Mouse (Mus musculus) layer of hippocampus, adult 11-12 months (tissue): ENCODE measurements at regions not wholly inside any gene's neighbourhood (a gene's known extent, or its start where the extent isn't known, plus 50 kb on each side); places are given as distances from the start of the nearest gene placed in this dataset.
"Not testable (repeated sequence)": the region's sequence is repeated elsewhere in the genome, so short reads cannot be mapped to it uniquely, and the experiment has no call there.

ENCODE experiments used
- DNase-seq: peaks from one replicate; pipeline ENCODE4 v3.0.0; 2022; ENCODE audit warnings: low spot score

DNA sequence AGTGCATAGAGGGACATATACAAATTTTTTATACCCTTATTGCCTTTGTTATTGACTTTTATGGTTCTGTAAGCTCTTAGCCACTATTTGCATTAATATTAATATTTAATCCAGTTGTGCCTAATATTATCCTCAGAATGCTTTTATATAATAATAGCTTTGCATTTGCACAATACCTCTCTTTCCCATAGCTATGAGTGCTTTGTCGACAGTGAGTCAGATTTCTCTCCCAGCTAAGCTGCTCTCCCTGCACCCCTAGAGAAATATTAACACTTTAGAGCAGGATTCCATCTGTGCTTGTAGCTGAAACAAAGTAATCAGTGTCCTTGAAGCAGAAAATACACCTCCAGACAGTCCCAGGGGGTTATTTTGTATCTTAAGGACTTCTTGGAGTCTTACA is 288.6 kb upstream of the Arglu1 start:
- no peak for DNase-seq

DNA sequence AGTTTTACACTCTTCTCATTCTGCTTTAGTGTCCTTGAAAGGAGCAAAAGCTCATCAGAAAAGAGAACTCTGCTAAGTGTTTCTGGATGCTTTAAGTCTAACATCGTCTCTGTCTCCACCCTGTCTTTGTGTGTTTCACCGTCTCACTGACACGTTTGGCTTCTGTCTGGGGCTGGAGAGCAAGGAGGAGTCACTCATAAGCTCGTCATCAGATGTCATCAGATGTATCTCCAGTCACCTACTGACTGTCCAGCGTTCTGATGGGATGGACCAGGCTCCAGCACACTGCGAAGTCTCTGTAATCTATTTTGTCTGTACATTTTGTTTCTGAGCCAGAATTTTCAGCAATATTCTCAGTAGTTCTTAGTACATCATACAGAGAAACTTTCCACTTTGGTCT is 283.4 kb upstream of the Arglu1 start:
- no peak for DNase-seq

DNA sequence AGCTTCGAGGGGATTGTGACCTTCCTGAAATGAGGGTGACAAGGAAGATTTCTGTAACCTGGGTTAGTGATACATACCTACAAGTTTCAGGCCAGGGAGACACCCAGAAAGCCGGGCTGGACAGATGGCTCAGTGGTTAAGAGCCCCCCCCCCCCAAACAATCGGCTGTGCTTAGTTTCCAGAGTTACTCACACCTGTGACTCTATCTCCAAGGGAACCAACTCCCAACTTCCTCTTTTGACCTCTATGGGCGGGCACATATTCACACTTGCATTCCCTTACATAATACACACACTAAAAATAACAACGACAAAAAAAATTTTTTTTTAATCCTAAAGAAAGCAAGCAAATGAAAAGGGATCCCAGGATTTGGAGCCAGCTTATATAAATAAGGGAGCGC is 283.0 kb upstream of the Arglu1 start:
- DNase-seq = no peak

DNA sequence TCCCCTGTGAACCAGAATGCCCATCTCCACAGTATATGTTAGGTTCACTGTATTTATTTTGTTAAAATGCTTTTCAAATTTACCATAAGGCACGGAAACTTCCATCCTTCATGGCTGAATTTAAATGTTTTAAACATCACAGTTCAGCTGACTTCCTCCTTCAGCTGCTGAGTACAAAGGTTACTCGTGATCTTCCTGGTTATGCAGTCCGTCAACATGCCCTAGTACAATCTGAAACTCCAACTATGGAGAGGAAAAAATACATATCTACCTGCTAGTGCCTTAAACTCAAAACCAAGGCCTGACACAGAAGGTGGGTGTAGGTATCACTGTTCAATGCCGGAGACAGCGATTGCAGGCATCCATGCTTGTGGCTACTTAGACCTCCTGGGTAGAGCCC is 280.5 kb upstream of the Arglu1 start:
- DNase-seq = no peak

DNA sequence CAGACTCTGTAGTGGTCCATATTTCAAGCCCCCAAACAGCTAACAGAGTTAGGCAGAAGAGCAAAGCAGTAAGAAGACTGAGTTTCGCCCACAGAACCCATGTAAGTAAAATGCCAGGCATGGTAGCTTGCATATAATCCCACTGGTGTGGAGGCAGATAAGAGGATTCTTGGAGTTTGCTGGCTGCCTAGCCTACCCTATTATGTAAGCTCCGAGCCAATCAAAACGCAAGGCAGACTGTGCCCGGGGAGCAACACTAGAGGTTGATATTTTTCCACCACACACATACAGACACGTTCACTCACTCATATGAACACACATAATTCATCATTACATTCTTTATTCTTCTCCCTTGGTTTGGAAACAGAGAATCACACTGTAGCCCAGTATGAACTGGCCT is 280.0 kb upstream of the Arglu1 start:
- no peak for DNase-seq

DNA sequence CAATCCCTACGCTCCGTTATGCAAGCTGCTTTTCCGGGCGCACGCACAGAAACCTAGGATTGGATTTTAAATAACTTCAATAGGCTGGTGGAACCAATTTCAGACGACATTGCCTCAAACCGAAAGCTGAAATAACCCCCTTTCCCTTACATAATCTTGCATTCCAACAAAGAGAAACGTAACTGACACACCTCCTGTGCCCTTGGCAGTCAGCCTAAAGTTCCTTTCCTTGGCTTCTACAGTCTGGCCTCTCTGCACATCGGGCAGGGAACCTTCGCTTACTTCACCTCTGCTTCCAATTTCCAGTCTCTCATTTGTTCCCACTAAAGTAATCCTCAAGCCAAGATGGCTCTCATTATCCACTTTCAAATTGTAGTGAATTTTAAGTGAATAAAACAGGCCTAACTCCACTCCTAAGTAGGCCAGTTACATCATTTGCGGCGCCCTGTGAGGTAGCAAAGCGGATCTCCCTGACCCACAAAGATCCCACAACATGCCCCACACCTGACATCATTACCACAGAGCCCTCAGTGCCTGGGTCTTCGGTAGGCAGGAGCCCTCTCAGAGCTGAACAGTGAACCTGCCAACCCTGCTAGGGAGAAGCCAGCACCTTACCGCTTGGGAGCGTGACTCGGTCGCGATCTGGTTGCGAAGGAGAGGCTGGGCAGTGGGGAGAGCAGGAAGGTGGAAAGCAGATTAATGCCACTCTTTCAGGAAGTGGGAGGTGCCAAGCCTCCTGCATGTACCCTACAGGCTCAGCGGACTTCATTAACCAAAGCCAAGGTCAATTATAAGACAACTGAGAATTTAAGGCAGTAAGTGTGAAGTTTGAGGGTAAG is 279.0 kb upstream of the Arglu1 start:
- DNase-seq = no peak

DNA sequence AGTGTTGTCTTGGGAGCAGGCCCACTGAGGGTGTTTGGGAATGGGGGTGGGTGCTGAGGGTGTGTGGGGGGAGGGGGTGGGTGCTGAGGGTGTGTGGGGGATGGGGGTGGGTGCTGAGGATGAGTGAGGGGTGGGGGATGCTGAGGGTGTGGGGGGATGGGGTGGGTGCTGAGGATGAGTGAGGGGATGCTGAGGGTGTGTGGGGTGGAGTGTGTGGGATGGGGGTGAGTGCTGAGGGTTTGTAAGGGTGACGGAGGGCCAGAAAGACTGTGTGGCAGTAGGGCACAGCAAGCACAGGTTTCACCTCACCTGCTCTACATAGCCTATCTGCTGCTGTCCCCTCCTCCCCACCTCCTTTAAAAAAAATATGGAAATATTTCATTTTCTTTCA is 276.3 kb upstream of the Arglu1 start:
- DNase-seq = no peak

DNA sequence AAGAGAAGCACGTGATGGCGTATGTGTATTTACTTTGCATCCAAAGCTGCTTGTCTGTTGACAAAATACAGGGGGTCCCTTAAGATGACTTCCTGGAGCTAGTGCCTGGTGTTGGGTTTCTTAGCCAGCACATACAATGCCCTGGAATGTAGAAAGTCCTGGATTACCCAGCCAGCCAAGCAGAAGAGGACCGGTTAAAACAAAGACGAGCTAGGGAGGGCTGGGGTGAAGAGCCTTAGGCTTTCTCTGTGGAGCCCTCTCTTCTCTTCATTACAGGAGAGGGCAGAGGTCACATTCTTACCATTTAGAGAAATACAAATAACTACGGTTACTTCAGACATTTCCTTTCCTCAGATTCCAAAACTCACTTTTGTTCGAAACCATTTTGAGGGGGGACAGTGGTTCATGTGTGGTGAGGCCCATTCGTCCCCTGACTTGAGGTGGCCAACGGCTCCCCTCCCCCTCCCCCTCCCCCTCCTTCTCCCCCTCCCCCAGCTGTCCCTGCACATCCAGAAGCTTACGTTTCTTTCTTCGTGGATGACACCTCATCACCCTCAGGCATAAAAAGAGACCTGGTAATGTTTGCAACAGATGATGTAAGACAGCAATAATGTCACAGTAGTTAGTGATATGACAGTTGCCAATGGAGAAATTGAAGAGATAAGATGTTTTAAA is 275.8 kb upstream of the Arglu1 start:
- DNase-seq = no peak

DNA sequence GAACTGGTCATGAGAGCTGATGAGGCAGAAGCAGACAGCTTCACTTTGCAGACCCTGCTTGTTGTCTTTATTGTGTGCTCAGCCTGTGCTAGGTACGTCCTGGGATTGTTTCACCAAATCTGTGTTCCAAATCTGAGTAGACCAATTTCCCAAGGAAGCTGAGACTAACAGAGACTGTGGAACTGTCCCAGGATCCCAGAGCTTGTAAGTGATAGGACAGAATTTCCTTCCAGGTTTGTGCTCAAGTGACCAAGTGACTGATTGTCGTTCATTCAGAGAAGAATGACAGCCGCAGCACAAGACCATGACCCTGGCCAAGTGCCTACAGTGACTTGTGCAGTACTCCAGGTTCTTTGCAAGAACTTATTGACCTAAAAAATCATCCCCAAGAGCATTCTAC is 269.9 kb upstream of the Arglu1 start:
- no peak for DNase-seq

DNA sequence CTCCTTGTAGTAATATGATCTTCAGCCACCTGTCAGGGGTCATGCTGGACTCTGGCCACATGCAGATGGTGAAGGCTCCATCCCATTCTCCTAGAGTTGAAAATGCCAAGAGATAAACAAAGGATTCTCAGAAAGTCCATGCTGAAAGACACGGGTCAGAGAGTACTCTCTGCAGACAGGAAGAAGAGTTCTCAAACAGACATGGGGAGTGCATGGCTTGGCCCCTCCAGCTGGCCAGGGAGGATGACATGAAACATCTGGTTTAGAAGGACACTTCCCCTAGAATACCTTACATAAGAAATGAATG is 269.4 kb upstream of the Arglu1 start:
- DNase-seq = no peak

DNA sequence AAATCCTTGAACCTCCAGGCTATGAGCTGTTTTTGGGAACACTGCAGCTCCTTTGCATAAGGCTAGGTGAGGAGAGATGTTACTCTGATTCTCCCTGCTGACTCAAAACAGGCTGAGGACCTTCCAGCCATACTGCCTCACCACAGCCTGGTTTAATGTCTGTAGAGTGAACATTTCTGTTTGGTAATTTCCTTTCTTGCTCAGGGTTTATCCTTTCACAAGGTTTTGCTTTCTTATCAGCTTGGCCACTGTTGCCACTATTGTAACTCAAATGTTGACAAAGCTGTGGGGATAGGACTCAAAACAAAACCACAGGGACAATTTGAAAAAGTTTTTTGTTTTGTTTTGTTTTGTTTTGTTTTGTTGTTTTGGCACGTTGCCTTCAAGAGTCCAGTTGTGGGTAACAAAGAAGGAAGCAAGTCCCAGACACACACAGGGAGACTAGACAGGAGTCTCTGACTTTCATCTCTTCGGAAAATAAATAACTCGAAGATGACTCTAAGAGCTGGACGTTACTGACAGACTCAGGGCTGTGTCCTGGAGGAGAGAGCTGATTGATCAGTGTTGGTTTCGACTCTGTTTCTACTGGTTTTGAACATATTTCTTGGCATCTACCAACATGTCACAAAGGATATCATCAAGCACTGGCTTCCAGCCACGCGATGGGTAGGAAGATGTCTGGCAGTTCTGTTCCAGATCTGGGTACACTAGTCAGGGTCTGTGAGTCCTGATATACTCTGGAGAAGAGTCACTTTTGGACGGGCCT is 268.9 kb upstream of the Arglu1 start:
- DNase-seq = no peak

DNA sequence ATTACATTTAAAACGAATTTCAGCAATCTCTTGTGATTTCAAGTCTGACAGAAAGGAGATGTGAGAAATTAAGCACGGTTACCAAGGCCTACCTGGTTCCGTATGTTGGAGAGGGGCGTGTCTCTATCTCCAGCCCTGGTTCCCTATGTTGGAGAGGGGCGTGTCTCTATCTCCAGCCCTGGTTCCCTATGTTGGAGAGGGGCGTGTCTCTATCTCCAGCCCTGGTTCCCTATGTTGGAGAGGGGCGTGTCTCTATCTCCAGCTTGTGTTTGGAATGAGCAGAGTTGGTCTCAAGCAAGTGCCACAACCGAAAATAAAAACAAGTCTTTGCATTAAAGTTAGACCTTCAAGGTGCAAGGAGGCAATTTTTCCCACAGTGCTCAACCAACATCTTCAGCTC is 267.8 kb upstream of the Arglu1 start:
- not testable (repeated sequence) for DNase-seq

DNA sequence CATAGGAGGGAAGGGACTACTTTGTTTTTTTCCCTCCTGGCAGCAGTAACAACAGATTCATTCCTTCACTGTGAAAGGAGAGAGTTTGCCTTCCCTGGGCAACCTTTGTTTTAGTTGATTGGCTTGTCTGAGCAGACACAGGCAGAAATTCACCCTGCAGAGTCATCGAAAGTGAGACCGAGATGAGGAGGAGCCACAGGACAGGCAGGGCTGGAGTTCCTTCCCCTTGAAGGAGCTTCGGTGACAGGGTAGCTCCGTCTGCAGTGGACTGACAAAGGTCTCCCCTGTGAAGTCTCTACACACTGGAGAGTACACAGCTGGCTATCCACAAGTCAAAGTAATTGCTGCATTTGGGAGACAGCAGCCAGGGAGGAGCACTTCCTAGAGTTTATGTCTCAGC is 261.9 kb upstream of the Arglu1 start:
- no peak for DNase-seq

DNA sequence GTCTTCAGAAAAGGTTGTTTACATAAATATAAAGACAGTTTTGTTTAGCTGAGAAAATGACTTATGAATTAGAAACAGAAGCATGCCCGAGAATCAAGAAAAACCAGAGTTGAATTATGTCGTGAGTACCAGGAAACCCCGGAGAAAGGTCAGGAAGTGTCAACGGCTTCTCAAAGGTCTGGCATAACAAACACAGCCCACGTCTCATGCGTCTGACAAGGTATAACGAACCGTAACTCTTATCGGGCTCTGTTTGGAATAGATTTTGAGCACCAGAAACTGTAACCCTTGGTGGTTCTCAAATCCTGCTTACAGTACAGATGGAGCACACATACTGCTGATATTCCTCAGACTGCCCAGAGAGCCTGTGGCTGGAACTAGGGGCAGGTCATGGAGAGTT is 260.9 kb upstream of the Arglu1 start:
- DNase-seq = no peak

DNA sequence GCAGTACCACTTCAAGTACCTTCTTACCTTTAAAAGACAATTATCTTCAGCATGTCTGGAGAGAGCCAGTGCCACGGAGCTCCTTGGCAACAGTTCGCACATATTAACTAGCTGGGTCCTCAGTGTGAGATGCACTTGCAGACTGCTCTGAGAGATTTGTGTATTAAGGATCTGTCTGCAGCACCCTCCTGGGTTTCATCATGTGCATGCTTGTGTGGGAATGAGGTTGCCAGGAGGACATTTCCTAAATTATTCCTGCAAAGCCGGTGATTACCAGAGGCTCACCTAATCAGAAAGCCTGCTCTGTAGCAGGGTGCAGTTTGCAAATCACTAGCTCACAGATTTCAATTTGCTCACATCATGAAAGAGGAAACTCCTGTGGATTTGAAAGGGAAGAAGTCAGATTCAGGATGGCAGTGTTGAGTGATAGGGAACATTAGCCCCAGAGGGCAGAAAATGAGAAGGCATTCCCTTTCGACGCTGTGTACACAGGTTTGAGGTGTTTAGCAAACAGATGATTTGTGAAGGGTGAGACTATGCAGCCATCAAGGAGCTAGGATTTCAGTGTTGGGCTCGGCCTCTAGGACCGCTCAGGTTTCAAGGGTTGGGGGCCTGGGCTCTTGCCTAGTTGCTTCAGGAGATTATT is 257.3 kb upstream of the Arglu1 start:
- DNase-seq = no peak

DNA sequence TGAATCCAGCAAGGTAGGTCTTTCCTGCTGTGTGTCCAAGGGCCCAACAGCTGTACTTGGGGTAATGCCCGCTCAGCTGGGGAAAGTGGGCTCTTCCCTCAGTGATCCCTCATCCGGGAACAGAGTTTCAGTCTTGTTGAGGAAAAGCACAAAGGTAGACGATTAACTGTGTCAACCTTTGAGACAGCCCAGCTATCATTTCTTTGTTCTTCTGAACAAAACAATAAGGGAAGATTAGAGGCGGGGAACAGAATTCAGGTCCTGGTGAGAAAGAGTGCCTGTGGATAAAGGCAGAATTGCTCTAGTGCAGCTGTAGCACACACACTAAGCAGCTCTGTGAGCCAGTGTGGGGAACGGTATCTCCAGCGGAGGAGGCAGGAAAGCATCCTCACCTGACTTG is 252.7 kb upstream of the Arglu1 start:
- DNase-seq = no peak

DNA sequence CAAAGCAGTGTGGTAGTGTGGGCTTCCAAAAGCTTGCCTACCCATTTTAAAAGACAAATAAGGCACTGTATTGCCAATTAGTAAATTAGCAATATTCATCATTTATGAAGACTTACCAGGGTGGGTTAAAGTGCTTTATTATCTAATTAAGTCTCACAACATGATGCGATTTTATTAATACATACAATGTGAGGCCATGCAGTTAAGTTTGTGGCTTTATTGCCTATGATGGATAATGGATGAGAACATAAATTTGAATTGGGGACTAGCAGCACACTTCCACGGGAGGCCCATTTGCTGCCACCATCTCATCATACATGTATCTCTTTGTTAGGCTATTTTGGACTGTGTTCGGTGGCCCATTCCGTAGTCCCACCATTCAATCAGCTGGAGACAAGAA is 250.6 kb upstream of the Arglu1 start:
- no peak for DNase-seq

DNA sequence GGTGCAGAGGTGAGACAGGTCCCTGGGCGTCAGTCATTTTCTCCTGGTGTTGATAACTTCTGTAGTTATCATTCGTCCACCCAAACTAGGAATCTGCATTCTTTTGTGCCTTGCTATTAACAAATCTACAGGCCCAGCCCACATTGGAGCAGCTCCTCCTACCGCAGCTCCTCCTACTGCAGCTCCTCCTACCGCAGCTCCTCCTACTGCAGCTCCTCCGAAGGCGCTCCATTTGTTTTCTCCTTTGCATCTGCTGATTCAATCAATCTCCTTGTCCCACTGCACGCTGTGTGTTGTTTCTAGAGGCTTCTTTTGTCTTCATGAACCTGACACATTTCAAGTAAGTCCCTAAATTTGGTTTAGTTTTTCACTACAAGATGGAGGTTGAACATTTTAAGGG is 248.2 kb upstream of the Arglu1 start:
- no peak for DNase-seq

DNA sequence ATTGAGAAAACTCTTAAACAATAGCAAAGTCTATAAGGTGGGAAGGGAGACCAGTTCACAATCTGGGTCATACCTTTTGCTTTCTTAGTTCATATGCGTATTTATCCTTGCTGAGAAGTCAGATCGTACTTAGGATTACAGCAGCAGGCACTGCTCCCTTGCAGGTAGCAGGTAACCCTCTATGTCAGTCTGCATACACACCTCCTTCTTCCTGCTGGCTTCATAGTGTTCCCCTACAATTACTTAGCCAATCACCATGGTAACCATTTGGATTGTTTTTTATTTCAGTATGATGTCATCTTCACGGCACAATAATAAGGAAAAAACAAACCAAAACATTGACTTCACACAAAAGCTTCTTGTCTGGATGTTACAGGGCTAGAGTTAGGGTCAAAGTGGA is 242.1 kb upstream of the Arglu1 start:
- DNase-seq = no peak

DNA sequence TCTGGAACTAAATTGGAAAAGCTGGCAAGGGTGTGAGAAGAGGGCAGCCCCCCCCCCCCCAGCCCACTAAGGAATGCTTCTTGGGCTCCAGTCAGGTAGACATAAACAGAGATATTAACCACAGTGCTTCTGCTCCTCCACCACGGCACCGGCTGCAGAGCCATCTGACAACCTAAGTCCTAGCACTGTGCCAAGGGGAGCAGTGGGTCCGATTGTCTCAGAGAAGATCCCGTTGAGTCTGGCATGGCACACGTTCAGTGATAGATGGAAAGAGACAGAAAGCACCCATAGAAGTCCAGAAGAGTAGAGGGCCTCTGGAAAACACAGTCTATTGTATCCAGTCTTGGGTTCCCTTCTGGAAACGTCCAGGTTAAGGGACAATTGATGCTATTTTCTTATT is 241.4 kb upstream of the Arglu1 start:
- no peak for DNase-seq

DNA sequence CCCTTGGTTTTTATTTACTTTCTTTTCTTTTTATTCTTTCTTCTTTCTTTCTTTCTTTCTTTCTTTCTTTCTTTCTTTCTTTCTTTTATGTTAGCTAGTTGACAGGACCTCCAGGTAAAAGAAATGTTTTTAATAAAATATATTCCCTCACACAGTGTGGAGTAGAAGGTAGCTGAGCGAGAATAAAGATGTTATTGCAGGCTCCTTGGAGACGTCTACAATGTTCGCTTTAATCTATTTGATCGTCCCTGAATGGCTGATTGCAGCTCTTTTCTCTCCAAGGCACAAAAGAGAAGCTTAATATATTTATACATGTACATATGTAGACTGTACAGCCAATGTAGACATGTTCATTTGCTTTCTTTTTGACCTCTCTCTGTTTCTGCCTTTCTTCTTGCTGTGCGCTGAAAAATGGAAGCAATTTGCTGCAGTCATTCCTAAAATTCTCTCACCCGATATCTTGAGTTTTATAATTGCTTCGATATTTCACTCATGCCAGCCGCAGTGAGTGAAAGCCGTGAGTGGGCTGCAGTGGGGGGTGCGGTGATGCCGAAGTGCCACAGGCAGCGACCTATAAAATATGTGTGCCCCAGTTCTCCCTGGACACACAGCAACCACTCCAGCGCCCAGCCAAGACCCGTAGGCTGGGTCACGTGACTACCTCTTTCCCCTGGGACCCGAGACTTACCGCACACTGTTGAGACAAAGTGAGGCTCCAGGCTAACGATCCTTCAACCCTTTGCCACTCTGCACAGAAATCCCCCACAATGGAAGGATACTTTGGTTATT is 237.9 kb upstream of the Arglu1 start:
- no peak for DNase-seq

DNA sequence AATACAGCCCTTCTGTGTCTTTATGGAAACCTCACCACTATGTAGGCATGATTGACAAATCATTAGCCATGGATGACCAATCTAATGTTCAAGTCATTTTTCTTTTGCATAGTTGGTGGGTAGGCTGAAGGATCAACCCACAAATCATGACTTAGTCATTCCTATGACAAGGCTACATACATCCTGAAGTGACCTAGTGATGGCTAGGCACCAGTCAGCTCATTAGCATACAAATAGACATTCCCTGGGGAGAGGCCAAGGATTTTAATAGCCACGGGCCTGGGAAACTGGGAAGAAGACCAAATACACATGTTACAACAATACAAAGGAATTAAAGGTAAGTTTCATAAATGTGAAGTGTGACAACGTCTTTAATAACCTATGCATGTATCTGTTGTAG is 231.1 kb upstream of the Arglu1 start:
- DNase-seq = no peak
